Mouse (Mus musculus) ES-Bruce4 (cell line): ENCODE measurements around the gene Spag17. TPM values are rescaled to one million over a fixed set of nuclear protein-coding genes. Genes with fewer than 3 reads are reported as not detected.

Experiments used
- H3K27ac ChIP-seq: 2 replicates; pipeline ENCODE4 v1.5.1; 2012; ENCODE audit warnings: low read length, inconsistent platforms; ENCODE audit not compliant: insufficient read depth
- H3K27me3 ChIP-seq: 2 replicates; pipeline ENCODE4 v1.6.1; 2012; ENCODE audit warnings: mild to moderate bottlenecking, low read length, inconsistent platforms; ENCODE audit not compliant: control insufficient read depth, poor library complexity, insufficient read depth, severe bottlenecking
- H3K36me3 ChIP-seq: 2 replicates; pipeline ENCODE4 v1.6.1; 2012; ENCODE audit warnings: inconsistent platforms, mild to moderate bottlenecking, low read length, moderate library complexity; ENCODE audit not compliant: control insufficient read depth, poor library complexity, insufficient read depth, severe bottlenecking
- H3K4me1 ChIP-seq: one replicate; pipeline ENCODE4 v1.8.1; 2011; ENCODE audit warnings: low read length; ENCODE audit not compliant: control insufficient read depth, insufficient read depth
- H3K4me3 ChIP-seq: 2 replicates; pipeline ENCODE4 v1.5.1; 2011; ENCODE audit warnings: low read depth, mild to moderate bottlenecking, low read length
- H3K9ac ChIP-seq: 2 replicates; pipeline ENCODE4 v1.6.1; 2012; ENCODE audit warnings: low read depth, mild to moderate bottlenecking, inconsistent platforms; ENCODE audit not compliant: poor library complexity, severe bottlenecking
- H3K9me3 ChIP-seq: replicated peaks from 2 replicates; pipeline ENCODE4 v1.6.1; 2012; ENCODE audit warnings: mild to moderate bottlenecking, low read length, inconsistent platforms; ENCODE audit not compliant: control insufficient read depth, poor library complexity, insufficient read depth, severe bottlenecking
- CTCF ChIP-seq: IDR thresholded peaks from one replicate; pipeline ENCODE4 v1.8.1; 2011; ENCODE audit warnings: low read depth, low read length
- EP300 ChIP-seq: IDR thresholded peaks from 2 replicates; pipeline ENCODE4 v1.6.1; 2011; ENCODE audit warnings: low read depth, low read length; ENCODE audit not compliant: insufficient read depth
- POLR2A ChIP-seq: IDR thresholded peaks from one replicate; pipeline ENCODE4 v1.8.1; 2011; ENCODE audit warnings: low read length; ENCODE audit not compliant: insufficient read depth
- polyA plus RNA-seq: library from polyadenylated mRNA; stranded (reverse); fragments of >200 nt; gene quantifications from 2 replicates; pipeline ENCODE4 v1.2.4, GENCODE M21; 2011; ENCODE audit warnings: low read depth; ENCODE audit not compliant: missing spikeins, insufficient read depth, insufficient read length

Gene Spag17
- polyA plus RNA-seq, 1 experiment = not detected

DNA sequence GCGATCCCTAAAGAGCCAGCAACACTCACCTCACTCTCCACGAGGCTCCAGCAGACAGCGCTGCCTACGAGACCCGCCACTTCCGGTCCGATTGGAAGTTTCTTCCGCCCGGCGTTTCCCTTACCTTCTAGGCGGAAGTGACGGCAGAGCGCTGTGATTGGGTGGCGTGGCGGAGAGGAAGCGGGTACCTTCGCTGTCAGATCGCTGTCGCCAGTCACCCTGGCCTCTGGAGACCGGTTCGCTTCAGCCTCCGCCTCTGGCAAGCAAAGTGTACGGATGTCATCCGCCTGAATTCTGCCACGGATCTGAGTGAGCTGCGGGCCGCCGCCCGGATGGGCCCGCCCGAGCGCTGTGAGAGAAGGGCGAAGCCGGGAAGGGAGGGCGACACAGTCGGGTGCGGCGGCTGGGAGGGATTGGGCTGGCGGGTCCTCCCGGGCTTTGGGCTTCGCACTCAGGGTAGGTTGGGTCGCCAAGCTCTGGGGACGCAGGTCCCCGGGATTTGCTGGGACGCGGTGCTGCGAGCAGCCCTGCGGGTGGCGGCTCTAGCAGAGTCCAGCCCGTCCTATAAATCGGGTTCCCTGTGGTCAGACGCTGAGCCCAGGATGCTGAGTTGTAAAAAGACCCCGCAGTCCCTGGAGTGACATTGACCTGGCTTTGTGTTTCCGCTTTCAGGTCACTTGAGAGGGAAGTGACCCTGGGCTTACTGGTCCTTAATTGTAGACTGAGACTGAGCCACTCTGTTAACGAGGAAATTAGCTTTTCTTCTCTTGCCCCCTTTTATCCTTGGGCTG lies 277.3 kb downstream of the Spag17 start, which contains the start of the genes Gdap2 and Wdr3:
Gene Gdap2 (plus strand): TSS at position 67 of the 791 bp plus-strand sequence.
Gene Wdr3 (minus strand): TSS at position 93 of the 791 bp plus-strand sequence.
- no peaks in the 10 kb centered on the region for H3K4me1 ChIP-seq
- H3K27ac ChIP-seq = no peak within 1 kb of the TSS
- H3K9me3 ChIP-seq = no peaks in the 10 kb centered on the region
- peaks cover 17% of the 10 kb centered on the region for H3K36me3 ChIP-seq
- TF ChIP-seq EP300 (no peak), CTCF (no peak), POLR2A (no peak)
- no peaks in the 10 kb centered on the region for H3K27me3 ChIP-seq
- H3K4me3 ChIP-seq = peak within 1 kb of the TSS; percentile 91
- H3K9ac ChIP-seq = peak within 1 kb of the TSS; percentile 74

DNA sequence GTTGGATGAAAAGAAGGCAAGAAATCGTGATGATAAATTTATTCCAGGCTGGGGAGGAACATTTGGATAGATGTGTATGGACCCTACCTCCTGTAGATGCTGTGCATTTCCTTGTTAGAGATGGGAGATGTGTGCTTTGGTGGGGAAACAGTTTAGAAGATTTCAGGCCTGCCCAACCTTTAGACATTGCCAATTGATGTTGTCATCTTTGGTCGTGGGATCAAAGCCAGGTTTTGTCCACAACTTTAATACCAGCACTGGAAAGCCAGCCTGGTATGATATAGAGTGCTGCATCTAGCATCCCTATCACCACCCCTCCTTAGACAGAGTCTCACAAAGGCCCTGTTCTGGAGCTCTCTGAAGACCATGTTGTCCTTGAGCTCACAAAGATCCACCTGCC lies 278.4 kb downstream of the Spag17 start:
- no peaks in the 10 kb centered on the region for H3K9me3 ChIP-seq
- no peak overlapping the region for H3K9ac ChIP-seq
- no peak overlapping the region for H3K27ac ChIP-seq
- H3K4me3 ChIP-seq = no peak overlapping the region
- H3K4me1 ChIP-seq = no peaks in the 10 kb centered on the region
- H3K36me3 ChIP-seq = peaks cover 16% of the 10 kb centered on the region
- no peaks in the 10 kb centered on the region for H3K27me3 ChIP-seq
- no peak for TF ChIP-seq POLR2A

DNA sequence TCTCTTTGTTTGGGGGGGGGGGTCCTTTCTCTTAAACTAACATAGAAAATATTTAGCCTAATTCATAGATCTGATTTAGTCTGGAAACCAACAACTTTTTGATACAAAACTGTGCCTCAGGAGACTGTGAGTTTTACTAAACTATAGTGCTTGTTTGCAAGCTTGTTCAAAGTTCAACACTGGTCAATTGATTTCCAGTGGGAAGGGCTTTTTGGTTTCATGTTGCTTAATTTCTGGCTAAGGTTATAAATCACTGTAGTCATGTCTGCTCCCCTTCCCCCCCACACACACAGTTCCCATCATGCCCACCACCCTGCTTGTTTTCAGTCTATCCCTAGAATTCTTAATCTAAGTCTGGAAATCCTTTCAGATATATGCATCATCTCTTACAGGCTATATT lies 279.8 kb downstream of the Spag17 start:
- no peak overlapping the region for H3K4me3 ChIP-seq
- H3K9ac ChIP-seq = no peak overlapping the region
- H3K9me3 ChIP-seq = no peaks in the 10 kb centered on the region
- TF ChIP-seq EP300 (no peak), CTCF (no peak), POLR2A (no peak)
- no peaks in the 10 kb centered on the region for H3K27me3 ChIP-seq
- no peak overlapping the region for H3K27ac ChIP-seq
- H3K4me1 ChIP-seq = no peaks in the 10 kb centered on the region
- H3K36me3 ChIP-seq = peaks cover 6% of the 10 kb centered on the region

DNA sequence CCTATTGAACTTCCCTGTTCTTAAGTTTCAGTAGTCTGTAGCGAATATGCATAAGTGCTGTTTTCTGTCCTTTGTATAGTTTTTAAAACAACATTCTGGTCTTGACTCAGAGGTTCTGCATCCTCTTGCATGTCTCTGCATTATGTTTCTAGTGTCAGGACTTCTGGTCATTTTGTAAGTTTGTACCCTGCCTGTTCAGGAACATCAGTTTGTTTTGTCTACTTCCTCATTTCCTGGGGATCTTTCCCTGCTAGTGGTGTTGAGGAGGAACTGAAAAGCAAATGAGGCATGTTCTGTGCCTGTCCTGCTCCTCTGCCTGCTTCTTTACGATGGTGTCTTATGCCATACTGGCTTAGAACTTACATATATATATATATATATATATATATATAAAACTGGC lies 290.8 kb downstream of the Spag17 start:
- H3K9ac ChIP-seq = no peak overlapping the region
- no peaks in the 10 kb centered on the region for H3K4me1 ChIP-seq
- H3K27me3 ChIP-seq = no peaks in the 10 kb centered on the region
- H3K27ac ChIP-seq = no peak overlapping the region
- no peak for TF ChIP-seq CTCF
- no peak for TF ChIP-seq POLR2A
- TF ChIP-seq EP300 = no peak
- H3K36me3 ChIP-seq = peaks cover 8% of the 10 kb centered on the region
- H3K9me3 ChIP-seq = no peaks in the 10 kb centered on the region
- H3K4me3 ChIP-seq = no peak overlapping the region

DNA sequence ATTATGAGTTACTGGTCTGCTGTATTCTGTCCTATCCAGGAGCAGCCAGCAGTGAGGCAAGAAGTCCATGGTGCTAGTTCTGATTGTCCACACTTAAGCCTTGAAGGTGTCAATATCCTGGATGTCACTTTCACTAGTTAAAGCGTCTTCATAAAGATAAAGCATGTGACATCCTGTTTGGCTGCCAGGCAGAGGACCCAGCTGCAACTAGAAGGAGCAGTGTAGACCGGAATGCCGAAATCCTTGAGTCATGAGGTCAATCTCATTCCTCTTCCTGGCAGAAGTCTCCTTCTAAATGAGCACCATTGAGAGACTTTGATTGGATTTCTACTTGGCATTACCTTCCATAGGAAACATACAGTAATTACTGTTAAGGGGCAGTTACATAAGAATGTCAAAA lies 295.3 kb downstream of the Spag17 start:
- Histone ChIP-seq H3K27me3 (no peaks in the 10 kb centered on the region), H3K36me3 (peaks cover 8% of the 10 kb centered on the region), H3K4me3 (no peak overlapping the region), H3K27ac (no peak overlapping the region), H3K9ac (no peak overlapping the region), H3K4me1 (no peaks in the 10 kb centered on the region), H3K9me3 (no peaks in the 10 kb centered on the region)
- no peak for TF ChIP-seq EP300
- no peak for TF ChIP-seq POLR2A
- no peak for TF ChIP-seq CTCF

DNA sequence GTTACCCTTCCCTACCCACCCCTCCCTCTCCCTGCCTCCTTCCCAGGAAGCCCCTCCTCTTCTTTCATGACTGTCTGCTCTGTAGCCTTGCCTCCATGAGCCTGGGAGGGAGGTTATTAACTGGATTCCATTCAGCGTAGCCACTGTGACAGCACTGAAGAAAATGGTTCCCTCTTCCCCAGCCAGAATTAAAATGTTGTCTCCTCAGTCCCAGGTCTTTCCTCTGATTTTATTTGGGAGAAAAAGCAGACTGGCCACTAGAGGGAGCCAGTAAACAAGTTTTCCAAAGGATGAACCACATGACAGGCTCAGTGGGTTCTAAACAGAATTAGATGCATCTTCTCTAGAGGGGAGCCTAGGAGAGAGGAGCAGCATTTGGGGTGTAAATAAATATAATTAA lies 304.2 kb downstream of the Spag17 start:
- Histone ChIP-seq H3K4me3 (no peak overlapping the region), H3K36me3 (no peaks in the 10 kb centered on the region), H3K9me3 (no peaks in the 10 kb centered on the region), H3K27ac (no peak overlapping the region), H3K27me3 (no peaks in the 10 kb centered on the region), H3K4me1 (no peaks in the 10 kb centered on the region), H3K9ac (no peak overlapping the region)
- TF ChIP-seq EP300 (no peak), CTCF (no peak), POLR2A (no peak)
